Mouse (Mus musculus) neural tube, embryonic 12.5 days (tissue): ENCODE measurements around the gene Sprtn. TPM values are rescaled to one million over a fixed set of nuclear protein-coding genes. Genes with fewer than 3 reads are reported as not detected.
A peak's percentile ranks its signal among the peaks of the same experiment; 100 is the strongest.

Experiments used
- ATAC-seq: fragments of 200-750 bp; cut with Nextera tagmentation; 2 replicates; pipeline ENCODE4 v1.8.0; 2017; ENCODE audit warnings: low read depth, mild to moderate bottlenecking, moderate TSS enrichment, moderate library complexity; ENCODE audit not compliant: low FRiP score
- H3K27ac ChIP-seq: fragments of 300-500 bp; sonication (generic); 2 replicates; pipeline ENCODE4 v1.5.1; 2016
- H3K27me3 ChIP-seq: fragments of 300-500 bp; sonication (generic); replicated peaks from 2 replicates; pipeline ENCODE4 v1.6.1; 2016; ENCODE audit warnings: mild to moderate bottlenecking
- H3K36me3 ChIP-seq: fragments of 300-500 bp; sonication (generic); 2 replicates; pipeline ENCODE4 v1.6.1; 2016; ENCODE audit warnings: mild to moderate bottlenecking
- H3K4me1 ChIP-seq: fragments of 300-500 bp; sonication (generic); 2 replicates; pipeline ENCODE4 v1.6.1; 2016
- H3K4me2 ChIP-seq: fragments of 300-500 bp; sonication (generic); replicated peaks from 2 replicates; pipeline ENCODE4 v1.6.1; 2016; ENCODE audit warnings: mild to moderate bottlenecking
- H3K4me3 ChIP-seq: fragments of 300-500 bp; sonication (generic); 2 replicates; pipeline ENCODE4 v1.5.1; 2016
- H3K9ac ChIP-seq: fragments of 300-500 bp; sonication (generic); 2 replicates; pipeline ENCODE4 v1.6.1; 2016; ENCODE audit warnings: mild to moderate bottlenecking
- H3K9me3 ChIP-seq: fragments of 300-500 bp; sonication (generic); 2 replicates; pipeline ENCODE4 v1.6.1; 2016; ENCODE audit warnings: mild to moderate bottlenecking
- WGBS: fragments of 180-500 bp; shearing (Covaris S2); methylation state at CpG from one replicate; pipeline ENCODE4 v1.1.7; 2016; 5-methylcytosine and 5-hydroxymethylcytosine counted together
- polyA plus RNA-seq: library from polyadenylated mRNA; unstranded; fragments of >200 nt; fragmentation: Nextera tagmentation; extraction: Ambion mirVana; gene quantifications from 2 replicates; pipeline ENCODE4 v1.2.1, GENCODE M21; 2016

The Sprtn gene
- polyA plus RNA-seq, 1 experiment from 2014 or later, result 15.1 TPM

DNA sequence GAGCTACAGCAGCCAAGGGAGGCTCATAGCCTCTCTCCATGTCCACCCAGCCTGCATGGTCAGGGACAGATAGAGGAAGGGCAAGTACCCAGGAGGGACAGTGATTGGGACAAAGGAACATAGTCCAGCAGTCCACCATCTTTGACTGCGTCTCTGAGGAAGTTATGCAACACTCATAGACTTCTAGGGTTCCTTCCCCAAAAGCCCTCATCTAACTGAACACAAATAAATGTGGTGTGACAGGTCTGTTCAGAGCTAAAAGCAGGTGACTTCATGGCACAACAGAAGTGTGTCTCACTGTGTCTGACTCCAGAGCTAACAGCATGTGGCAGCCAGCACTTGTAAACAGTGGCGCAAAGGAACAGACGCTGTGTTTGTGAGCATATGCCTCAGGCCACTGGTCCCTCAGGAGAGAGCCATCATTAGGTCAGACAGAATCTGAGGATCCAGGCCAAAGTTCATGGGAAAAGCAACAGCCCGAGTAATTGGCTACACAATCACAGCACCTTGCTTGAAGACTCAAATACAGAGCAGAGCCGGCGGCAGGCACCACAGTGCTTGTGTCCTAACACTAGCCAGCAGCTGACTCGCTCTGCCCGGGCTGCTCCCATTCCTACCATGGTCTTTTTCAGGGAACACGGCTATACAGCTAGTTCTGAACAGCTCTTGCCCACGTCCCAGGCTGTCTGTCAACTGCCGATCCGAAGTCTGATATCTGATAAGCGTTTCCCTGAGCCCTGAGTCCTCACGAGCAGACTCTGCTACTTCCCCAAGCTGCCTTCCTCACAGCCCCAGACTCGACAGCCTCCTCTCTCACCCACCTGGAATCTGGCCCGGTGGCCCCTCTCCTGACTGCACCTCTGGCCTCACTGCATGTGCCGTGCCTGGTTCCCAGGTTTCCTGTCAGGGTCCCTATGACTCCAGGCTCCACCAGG, 14.5 kb downstream of the Sprtn start:
- H3K36me3 ChIP-seq, result peaks cover 77% of the 10 kb centered on the region
- H3K27me3 ChIP-seq, result no peaks in the 10 kb centered on the region
- no peak overlapping the region for H3K4me3 ChIP-seq
- H3K9ac ChIP-seq, result peak overlapping the region; percentile 38; the same call in 1 of the 2 replicates
- ATAC-seq, result no peak
- WGBS, result 80% methylated on average over 17 of the region's 17 CpGs
- no peak overlapping the region for H3K4me2 ChIP-seq
- no peaks in the 10 kb centered on the region for H3K4me1 ChIP-seq
- H3K27ac ChIP-seq, result no peak overlapping the region
- no peaks in the 10 kb centered on the region for H3K9me3 ChIP-seq

DNA sequence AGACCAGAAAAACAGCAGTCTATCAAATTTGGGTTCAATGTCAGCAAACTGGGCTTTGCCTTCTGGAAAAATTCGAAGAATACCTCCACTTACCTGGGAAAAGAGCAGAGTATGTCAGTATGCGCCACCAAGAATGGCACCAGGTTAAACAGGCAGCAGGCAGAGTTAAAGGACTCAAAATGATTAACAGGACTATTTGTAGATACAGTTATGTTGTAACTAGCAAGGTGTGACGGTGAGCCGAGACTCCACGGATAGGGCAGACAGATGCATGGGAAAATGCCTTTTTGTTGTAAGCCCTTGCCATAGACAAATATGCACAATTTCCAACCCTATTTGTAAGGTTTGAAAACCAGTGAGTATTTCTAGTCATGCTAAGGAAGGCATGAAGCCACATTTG, 16.4 kb downstream of the Sprtn start:
- ATAC-seq, result no peak
- Histone ChIP-seq H3K9me3 (no peaks in the 10 kb centered on the region), H3K4me2 (no peak overlapping the region), H3K36me3 (peaks cover 59% of the 10 kb centered on the region), H3K9ac (no peak overlapping the region), H3K27ac (no peak overlapping the region), H3K4me3 (no peak overlapping the region), H3K4me1 (no peaks in the 10 kb centered on the region), H3K27me3 (no peaks in the 10 kb centered on the region)
- WGBS, result 95% methylated on average over 5 of the region's 5 CpGs

- no peaks in the 10 kb centered on the region for H3K4me1 ChIP-seq
- no peak overlapping the region for H3K4me3 ChIP-seq
- ATAC-seq, result no peak
- H3K9ac ChIP-seq, result no peak overlapping the region
- no peak overlapping the region for H3K27ac ChIP-seq
- WGBS, result 81% methylated on average over 18 of the region's 18 CpGs
- H3K27me3 ChIP-seq, result no peaks in the 10 kb centered on the region
- H3K4me2 ChIP-seq, result no peak overlapping the region
- peaks cover 29% of the 10 kb centered on the region for H3K36me3 ChIP-seq
- H3K9me3 ChIP-seq, result no peaks in the 10 kb centered on the region
Observed at GRCm38 (mm10) chr8:124917741-124918484, 20.2 kb downstream of the Sprtn start.

DNA sequence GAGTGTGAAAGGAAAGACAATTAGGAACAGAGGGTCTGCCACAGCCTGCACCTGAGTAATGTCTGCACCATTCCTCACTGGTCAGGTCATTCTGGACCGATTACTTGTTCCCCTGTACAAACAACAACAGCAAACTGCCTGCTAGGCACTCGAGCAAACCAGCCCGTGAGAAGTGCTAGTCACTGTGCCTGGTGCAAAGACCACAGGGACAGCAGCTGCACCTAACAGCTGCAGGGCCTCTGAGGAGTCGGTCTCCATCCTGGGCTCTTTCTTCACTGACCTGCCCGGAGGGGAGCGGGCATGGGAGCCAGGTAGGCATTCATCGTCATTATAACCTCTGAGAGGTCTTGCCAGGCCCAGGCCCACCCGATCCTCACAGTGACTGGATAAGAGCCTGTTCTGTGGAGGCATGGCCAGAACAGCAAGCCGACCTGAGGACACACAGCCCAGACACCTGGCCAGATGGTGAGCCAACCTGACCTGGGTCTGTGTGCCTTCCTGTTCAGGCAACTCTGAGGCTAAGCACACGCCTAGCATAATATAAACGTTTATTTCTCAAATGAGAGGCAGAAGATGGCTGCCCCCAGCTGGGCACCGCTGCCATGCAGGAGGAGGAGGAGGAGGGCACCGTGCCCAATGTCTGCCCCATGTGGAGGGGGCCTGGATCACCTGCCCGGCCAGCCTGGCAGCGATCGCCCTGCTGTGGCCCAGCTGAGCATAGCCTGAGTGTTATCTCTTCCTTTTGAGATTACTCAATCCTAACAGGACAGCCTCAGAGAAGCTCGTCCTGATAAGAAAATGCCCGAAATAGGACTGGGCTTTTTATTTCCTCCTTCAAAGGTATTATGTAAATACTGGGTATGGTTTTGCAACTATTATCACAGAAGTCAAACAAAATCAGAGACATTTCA, 23.9 kb downstream of the Sprtn start:
- Histone ChIP-seq H3K27me3 (no peaks in the 10 kb centered on the region), H3K27ac (no peak overlapping the region), H3K9me3 (no peaks in the 10 kb centered on the region), H3K36me3 (peaks cover 11% of the 10 kb centered on the region; the same call in 1 of the 2 replicates), H3K4me1 (no peaks in the 10 kb centered on the region), H3K9ac (no peak overlapping the region), H3K4me3 (no peak overlapping the region), H3K4me2 (no peak overlapping the region)
- WGBS, result 88% methylated on average over 18 of the region's 18 CpGs
- no peak for ATAC-seq

- Histone ChIP-seq H3K9me3 (no peaks in the 10 kb centered on the region), H3K4me3 (no peak overlapping the region), H3K4me1 (no peaks in the 10 kb centered on the region), H3K9ac (no peak overlapping the region), H3K27ac (no peak overlapping the region), H3K36me3 (peaks cover 14% of the 10 kb centered on the region; the same call in 1 of the 2 replicates), H3K27me3 (no peaks in the 10 kb centered on the region), H3K4me2 (no peak overlapping the region)
- no peak for ATAC-seq
- 80% methylated on average over 11 of the region's 11 CpGs for WGBS
Observed at GRCm38 (mm10) chr8:124922490-124923089, 24.9 kb downstream of the Sprtn start.

DNA sequence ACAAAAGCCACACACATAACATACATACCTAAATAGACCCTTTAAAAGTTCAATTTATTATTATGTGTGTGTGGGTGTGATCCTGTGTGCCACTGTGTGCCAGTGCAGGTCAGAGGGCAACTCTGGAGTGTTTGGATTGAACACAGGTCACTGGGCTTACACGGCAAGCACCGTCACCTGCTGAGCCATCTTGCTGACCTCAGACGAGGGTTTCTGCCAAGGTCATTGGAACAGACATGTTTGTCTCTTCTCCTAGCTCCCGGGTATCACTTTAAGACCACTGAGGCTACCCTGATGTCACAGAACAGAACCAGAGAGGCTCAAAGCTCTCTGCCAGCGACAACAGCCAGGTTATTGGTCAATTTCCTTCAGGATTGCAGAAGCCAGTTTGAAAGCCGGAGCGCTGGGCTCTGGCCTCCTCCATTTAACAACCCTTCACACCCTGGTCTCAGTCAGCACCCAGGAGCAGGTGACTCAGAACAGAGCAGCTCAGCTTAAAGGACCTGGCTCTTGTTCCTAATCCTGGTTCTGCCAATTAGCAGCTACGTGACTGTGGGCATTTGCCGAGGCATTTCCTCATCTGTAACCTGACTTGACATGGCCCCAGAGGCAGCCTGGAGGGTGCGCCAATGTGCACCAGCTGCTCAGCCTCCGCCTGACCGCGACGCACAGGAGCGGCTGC, 26.4 kb downstream of the Sprtn start:
- no peak overlapping the region for H3K9ac ChIP-seq
- H3K36me3 ChIP-seq, result peaks cover 14% of the 10 kb centered on the region; the same call in 1 of the 2 replicates
- no peak overlapping the region for H3K27ac ChIP-seq
- H3K4me1 ChIP-seq, result no peaks in the 10 kb centered on the region
- no peaks in the 10 kb centered on the region for H3K9me3 ChIP-seq
- WGBS, result 90% methylated on average over 15 of the region's 15 CpGs
- no peaks in the 10 kb centered on the region for H3K27me3 ChIP-seq
- ATAC-seq, result no peak
- no peak overlapping the region for H3K4me2 ChIP-seq
- no peak overlapping the region for H3K4me3 ChIP-seq

DNA sequence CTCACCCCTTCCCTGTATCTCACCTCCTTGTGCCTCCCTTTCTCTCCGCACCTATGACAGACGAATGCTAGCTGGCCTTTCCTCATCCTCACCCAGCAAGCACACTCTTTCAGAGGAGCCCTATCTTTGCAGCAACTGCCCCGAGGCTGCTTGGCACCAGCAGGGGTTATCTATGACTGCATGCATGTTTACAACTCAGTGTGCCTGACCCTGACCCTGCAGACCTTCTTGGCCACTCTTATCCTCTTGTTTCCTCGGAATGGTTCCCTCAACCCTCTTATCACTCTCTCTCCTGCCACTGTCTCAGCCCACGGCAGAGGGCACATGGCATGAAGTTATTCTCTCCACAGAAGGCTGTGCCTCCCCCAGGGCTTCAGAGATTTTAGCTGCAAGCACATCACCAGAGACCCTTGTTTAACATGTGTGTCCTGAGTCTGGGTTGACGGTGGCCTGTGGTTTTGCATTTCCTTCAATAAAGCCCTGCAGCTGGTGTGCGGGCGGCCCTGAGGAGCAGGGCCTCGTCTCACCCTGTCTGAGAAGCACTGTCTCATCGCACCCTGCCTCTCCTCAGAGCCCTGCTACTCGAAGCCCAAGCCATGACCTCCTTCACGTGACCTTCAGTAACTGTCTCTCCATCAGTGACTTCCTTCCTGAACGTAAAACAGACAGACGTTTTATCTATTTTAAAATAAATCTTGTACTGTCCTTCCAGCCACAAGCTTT, 28.0 kb downstream of the Sprtn start:
- Histone ChIP-seq H3K36me3 (peaks cover 14% of the 10 kb centered on the region; the same call in 1 of the 2 replicates), H3K9ac (no peak overlapping the region), H3K9me3 (no peaks in the 10 kb centered on the region), H3K4me1 (no peaks in the 10 kb centered on the region), H3K27ac (no peak overlapping the region), H3K4me3 (no peak overlapping the region), H3K4me2 (no peak overlapping the region), H3K27me3 (no peaks in the 10 kb centered on the region)
- WGBS, result 85% methylated on average over 14 of the region's 14 CpGs
- no peak for ATAC-seq

DNA sequence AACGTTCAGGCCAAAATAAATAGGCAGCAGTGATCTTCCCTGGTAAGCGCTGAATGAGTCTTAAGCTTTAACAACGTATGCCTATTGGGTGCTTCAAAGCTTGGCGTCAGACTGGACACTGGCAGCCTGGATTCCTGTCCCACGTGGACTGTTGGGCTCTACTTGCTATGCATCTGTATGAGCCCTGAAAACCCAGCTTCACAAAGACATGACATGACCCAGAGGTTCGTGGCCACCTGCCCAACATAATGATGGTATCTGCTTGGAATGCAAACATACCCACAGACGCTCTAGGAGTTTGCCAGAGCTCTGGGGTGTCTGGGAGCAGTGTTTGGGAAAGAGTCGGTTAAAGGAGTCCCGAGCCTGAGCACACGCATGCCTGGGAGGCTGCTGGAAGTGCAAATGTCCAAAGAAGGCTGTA, 28.7 kb downstream of the Sprtn start:
- peaks cover 14% of the 10 kb centered on the region; the same call in 1 of the 2 replicates for H3K36me3 ChIP-seq
- 91% methylated on average over 10 of the region's 10 CpGs for WGBS
- H3K27ac ChIP-seq, result no peak overlapping the region
- no peak overlapping the region for H3K9ac ChIP-seq
- no peaks in the 10 kb centered on the region for H3K27me3 ChIP-seq
- H3K9me3 ChIP-seq, result no peaks in the 10 kb centered on the region
- ATAC-seq, result no peak
- no peak overlapping the region for H3K4me2 ChIP-seq
- H3K4me1 ChIP-seq, result no peaks in the 10 kb centered on the region
- H3K4me3 ChIP-seq, result no peak overlapping the region

DNA sequence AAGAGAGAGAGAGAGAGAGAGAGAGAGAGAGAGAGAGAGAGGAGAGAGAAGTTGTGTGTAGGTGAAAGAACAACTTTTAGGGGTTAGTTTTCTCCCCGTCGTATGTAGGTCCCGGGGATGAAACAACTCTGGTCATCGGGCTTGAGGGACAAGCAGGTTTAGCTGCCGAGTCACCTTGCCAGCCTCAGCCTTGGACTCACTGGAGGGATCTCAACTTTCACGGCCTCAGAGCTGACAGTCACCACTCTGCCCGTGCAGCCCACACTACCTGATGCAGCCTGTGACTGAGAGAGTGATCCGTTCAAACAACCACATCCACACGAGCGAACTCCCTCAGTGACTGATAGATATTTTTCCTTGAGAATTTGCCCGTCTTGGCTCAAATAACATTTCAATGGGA, 31.3 kb downstream of the Sprtn start:
- ATAC-seq, result no peak
- H3K36me3 ChIP-seq, result peaks cover 14% of the 10 kb centered on the region; the same call in 1 of the 2 replicates
- H3K4me3 ChIP-seq, result no peak overlapping the region
- WGBS, result 94% methylated on average over 11 of the region's 11 CpGs
- no peaks in the 10 kb centered on the region for H3K27me3 ChIP-seq
- H3K4me1 ChIP-seq, result no peaks in the 10 kb centered on the region
- H3K4me2 ChIP-seq, result no peak overlapping the region
- no peaks in the 10 kb centered on the region for H3K9me3 ChIP-seq
- no peak overlapping the region for H3K9ac ChIP-seq
- no peak overlapping the region for H3K27ac ChIP-seq

DNA sequence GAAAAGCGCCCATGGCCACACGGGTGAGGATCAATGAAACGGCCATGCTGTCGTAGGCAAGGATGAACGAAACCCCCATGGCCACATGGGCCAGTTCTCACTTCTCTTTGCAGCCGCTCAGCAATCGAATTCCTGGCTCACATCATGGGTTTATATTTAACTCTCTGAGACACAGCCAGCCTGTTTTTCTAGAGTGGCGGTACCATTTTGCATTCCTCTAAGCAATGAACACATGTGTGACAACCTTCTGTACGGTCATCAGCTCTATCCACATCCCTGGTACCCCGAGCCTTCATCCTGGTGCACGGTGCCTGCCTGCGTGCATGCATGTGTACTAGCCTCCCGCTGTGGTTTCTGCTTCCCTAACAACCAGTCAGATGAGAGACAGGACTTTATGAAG, 32.4 kb downstream of the Sprtn start:
- Histone ChIP-seq H3K9ac (no peak overlapping the region), H3K9me3 (no peaks in the 10 kb centered on the region), H3K4me2 (no peak overlapping the region), H3K27ac (no peak overlapping the region), H3K4me3 (no peak overlapping the region), H3K27me3 (no peaks in the 10 kb centered on the region), H3K4me1 (no peaks in the 10 kb centered on the region), H3K36me3 (peaks cover 14% of the 10 kb centered on the region; the same call in 1 of the 2 replicates)
- no peak for ATAC-seq
- 94% methylated on average over 13 of the region's 13 CpGs for WGBS
